Mouse (Mus musculus) testis, adult 2 months (tissue): ENCODE results near the gene Bmp2.

ENCODE experiments used
- CTCF ChIP-seq: fragments of 200-500 bp; IDR thresholded peaks from 2 replicates; pipeline ENCODE4 v1.5.1; 2012; ENCODE audit warnings: low read depth, mild to moderate bottlenecking, inconsistent platforms, low read length, moderate library complexity; ENCODE audit not compliant: control insufficient read depth, insufficient read depth, insufficient replicate concordance
- POLR2A ChIP-seq: fragments of 200-500 bp; IDR thresholded peaks from 2 replicates; pipeline ENCODE4 v1.6.1; 2012; ENCODE audit warnings: low read depth, mild to moderate bottlenecking, inconsistent platforms, low read length, moderate library complexity; ENCODE audit not compliant: control insufficient read depth

DNA sequence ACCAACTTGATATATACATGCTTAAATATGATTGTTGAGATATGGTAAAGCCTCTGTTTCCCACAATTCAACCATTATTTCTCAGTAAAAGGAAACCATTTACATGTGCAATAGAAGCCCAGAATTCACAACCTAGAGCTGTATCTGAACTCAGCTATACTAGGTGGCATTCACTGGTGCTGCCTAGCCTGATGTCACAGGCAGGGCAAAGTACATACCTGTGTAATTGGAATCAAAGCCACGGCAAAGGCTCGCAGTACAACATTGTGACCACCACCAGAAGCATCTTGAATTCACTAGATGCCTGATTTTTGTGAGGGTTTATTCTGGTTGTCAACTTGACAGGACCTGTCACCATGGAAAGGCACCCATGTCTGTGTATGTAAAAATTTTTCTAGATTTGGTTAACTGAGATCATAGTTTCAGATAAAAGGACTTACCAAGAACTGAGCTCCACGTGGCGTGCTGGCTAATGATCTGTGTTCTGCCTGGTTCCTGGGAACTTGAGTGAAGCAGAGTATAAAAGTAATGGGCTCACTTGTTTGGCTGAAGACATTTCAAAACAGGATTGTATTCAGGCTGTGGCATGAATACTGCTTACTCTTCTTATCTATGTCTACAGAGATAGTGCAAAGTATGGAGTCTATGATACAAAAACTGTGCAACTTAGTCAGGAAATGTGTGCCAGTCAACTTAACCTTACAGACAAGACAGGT lies 35.5 kb upstream of the Bmp2 start:
- no peak for TF ChIP-seq CTCF
- no peak for TF ChIP-seq POLR2A
